Mouse (Mus musculus): ENCODE measurements around the gene Rps26.

- no peak for TF ChIP-seq CTCF (IDR thresholded peaks at IDR 0.05; ENCODE audit: borderline replicate concordance, extremely low read depth, insufficient read depth, insufficient read length)
- TF ChIP-seq POLR2A (IDR thresholded peaks at IDR 0.05; ENCODE audit: borderline replicate concordance, extremely low read depth, insufficient read depth, insufficient read length, poor library complexity, severe bottlenecking) = no peak
Measured at GRCm38 (mm10) chr10:128579731-128580130, 46.8 kb downstream of the Rps26 start.
